Mouse (Mus musculus) MEL (cell line): ENCODE measurements around the gene Tyw1.

Experiments
- CTCF ChIP-seq, 3 experiments: IDR thresholded peaks in 2 of 3; conservative IDR thresholded peaks in 1 of 3; 2 replicates each; pipeline ENCODE4 v1.5.1; 2011 to 2012; ENCODE audit warnings: low read length in 3 of 3, low read depth in 2 of 3, mild to moderate bottlenecking in 2 of 3, improper control_type of control experiment in 1 of 3, inconsistent platforms in 1 of 3, mixed read lengths in 1 of 3, moderate library complexity in 1 of 3; ENCODE audit not compliant: control insufficient read depth in 1 of 3, insufficient read depth in 1 of 3, poor library complexity in 1 of 3, severe bottlenecking in 1 of 3
- EP300 ChIP-seq, 2 experiments: IDR thresholded peaks; 2 replicates each; pipeline ENCODE4 v1.6.1; 2011; ENCODE audit warnings: improper control_type of control experiment in 2 of 2, low read length in 2 of 2, low read depth in 1 of 2, mild to moderate bottlenecking in 1 of 2
- ETS1 ChIP-seq: IDR thresholded peaks from 2 replicates; pipeline ENCODE4 v1.6.1; 2012; ENCODE audit warnings: low read depth, mild to moderate bottlenecking, inconsistent platforms, low read length, improper control_type of control experiment, moderate library complexity
- KAT2A ChIP-seq: conservative IDR thresholded peaks from 2 replicates; pipeline ENCODE4 v1.6.1; 2012; ENCODE audit warnings: low read depth, low read length, improper control_type of control experiment, inconsistent platforms
- POLR2A ChIP-seq, 2 experiments: IDR thresholded peaks; 2 replicates each; pipeline ENCODE4 v1.6.1; 2011 to 2012; ENCODE audit warnings: low read length in 2 of 2, mild to moderate bottlenecking in 2 of 2, control low read depth in 1 of 2, improper control_type of control experiment in 1 of 2, low read depth in 1 of 2, moderate library complexity in 1 of 2; ENCODE audit not compliant: control insufficient read depth in 1 of 2, insufficient read depth in 1 of 2, poor library complexity in 1 of 2
- POLR2AphosphoS2 ChIP-seq: IDR thresholded peaks from 2 replicates; pipeline ENCODE4 v1.6.1; 2011; ENCODE audit warnings: low read length, improper control_type of control experiment
- TAL1 ChIP-seq: IDR thresholded peaks from 2 replicates; pipeline ENCODE4 v1.6.1; 2012; ENCODE audit warnings: mild to moderate bottlenecking, inconsistent platforms, low read length, moderate library complexity, mixed read lengths

DNA sequence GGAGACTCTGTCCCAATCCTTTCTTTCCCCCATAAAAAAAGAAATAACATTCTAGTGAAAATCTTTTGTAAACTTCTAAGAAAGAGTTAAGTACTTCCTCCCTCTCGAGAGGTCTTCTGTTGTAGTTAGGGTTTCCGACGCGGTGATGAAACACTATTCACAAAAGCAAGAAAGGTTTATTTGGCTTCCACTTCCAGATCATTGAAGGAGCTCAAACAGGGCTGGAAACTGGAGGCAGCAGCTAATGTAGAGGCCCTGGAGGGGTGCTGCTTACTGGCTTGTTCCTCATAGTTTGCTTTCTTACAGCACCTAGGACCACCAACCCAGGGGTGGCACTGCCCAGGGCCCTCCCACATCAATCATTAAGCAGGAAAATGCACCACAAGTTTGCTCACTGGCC, 27.3 kb upstream of the Tyw1 start:
- TF ChIP-seq CTCF (IDR thresholded peaks at IDR 0.05 in 2 of 3, conservative IDR thresholded peaks at IDR 0.05 in 1 of 3; ENCODE audit: control insufficient read depth in 1 of 3, insufficient read depth in 1 of 3, low read depth in 2 of 3, low read length in 3 of 3, poor library complexity in 1 of 3, severe bottlenecking in 1 of 3) (no peak), EP300 (IDR thresholded peaks at IDR 0.05; ENCODE audit: low read depth in 1 of 2, low read length in 2 of 2) (no peak), POLR2A (IDR thresholded peaks at IDR 0.05; ENCODE audit: control insufficient read depth in 1 of 2, insufficient read depth in 1 of 2, low read depth in 1 of 2, low read length in 2 of 2, poor library complexity in 1 of 2) (no peak), KAT2A (no peak), POLR2AphosphoS2 (no peak), TAL1 (no peak), ETS1 (no peak)
